Mouse (Mus musculus) macrophage (primary cell): ENCODE data around the gene Perp. TPM values are rescaled to one million over a fixed set of nuclear protein-coding genes. Genes with fewer than 3 reads are reported as not detected.

Experiments used
- H3K27ac ChIP-seq: fragments of 350-480 bp; formaldehyde crosslinking; 2 replicates; pipeline ENCODE4 v1.9.0; 2021
- H3K36me3 ChIP-seq: fragments of 350-480 bp; formaldehyde crosslinking; 2 replicates; pipeline ENCODE4 v1.9.0; 2021; ENCODE audit errors: inconsistent target
- H3K4me3 ChIP-seq: fragments of 350-480 bp; formaldehyde crosslinking; 2 replicates; pipeline ENCODE4 v1.9.0; 2021; ENCODE audit errors: inconsistent target
- H3K79me2 ChIP-seq: fragments of 350-480 bp; formaldehyde crosslinking; 2 replicates; pipeline ENCODE4 v1.9.0; 2021; ENCODE audit errors: inconsistent target
- WGBS: methylation state at CpG from one replicate; pipeline ENCODE4 v1.1.7; 2026; ENCODE audit warnings: inconsistent platforms; ENCODE audit not compliant: missing documents; 5-methylcytosine and 5-hydroxymethylcytosine counted together
- polyA plus RNA-seq: library from polyadenylated mRNA; stranded (reverse); fragments of 250-400 nt; gene quantifications from 3 replicates; pipeline ENCODE4 v1.2.4, GENCODE M21; 2018; ENCODE audit warnings: inconsistent platforms
- total RNA-seq, 78 experiments: library from RNA; depleted of rRNA; stranded (reverse); fragments of 250-400 nt; gene quantifications; 1 replicate in 9 of 78; 2 replicates in 24 of 78; 3 replicates in 43 of 78; 4 replicates in 2 of 78; pipeline ENCODE4 v1.2.4; 2018; ENCODE audit warnings: inconsistent platforms in 56 of 78

Perp gene
- total RNA-seq (2018; cell fraction: chromatin; rRNA removed): 1 to 10 TPM in 1 of 26 experiments, not detected in 25; 1.4 TPM
- under 1 TPM in 5 of 26 experiments, not detected in 21; 0.05 to 0.15 (median 0.07) TPM for total RNA-seq (2018; cell fraction: cytosol; rRNA removed)
- not detected for total RNA-seq (2018; cell fraction: nucleus; rRNA removed)
- polyA plus RNA-seq: not detected in 3 replicates

DNA sequence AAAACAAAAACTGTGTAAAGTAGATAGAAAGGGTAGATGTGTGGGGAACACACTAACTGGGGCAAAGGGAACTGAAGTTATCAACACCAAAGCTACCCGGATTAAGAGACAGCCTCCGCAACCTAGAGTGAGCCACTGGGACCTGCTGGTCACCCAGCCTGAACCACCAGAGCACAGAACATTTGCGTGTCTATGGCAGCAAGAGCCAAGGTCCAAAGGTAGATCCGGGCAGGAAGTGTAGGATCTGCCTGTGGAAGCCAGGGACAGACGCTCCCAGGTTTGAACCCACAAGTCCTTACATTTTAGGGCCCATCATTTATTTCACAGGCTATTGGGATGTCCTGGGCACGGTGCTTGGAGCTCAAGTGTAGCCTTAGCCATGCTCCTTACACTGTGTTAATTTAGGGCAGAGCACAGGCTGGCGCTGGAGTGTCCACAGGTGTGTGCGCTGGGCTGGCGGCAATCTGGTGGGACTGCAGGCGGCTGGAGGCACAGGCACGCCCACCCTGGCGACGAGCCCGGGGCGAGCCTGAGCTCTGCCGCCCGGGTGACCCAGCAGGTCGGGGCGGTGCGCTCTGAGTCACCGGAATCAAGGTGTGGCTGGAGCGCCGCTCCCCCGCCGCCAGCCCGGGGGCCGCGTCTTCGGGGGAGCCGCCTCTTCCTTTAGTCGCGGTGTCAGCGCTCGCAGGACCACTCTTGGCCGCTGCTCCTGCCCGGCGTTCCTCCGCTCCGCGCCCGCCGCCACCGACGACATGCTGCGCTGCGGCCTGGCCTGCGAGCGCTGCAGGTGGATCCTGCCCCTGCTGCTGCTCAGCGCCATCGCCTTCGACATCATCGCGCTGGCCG is at the start of gene Perp:
Gene Perp, plus strand, starts transcription at position 580 of the 846 bp plus-strand sequence.
- Histone ChIP-seq H3K27ac (no peak within 1 kb of the TSS), H3K36me3 (no peaks in the 10 kb centered on the region), H3K4me3 (no peak within 1 kb of the TSS), H3K79me2 (no peaks in the 10 kb centered on the region)
- 9% methylated on average over 54 of the region's 54 CpGs for WGBS

DNA sequence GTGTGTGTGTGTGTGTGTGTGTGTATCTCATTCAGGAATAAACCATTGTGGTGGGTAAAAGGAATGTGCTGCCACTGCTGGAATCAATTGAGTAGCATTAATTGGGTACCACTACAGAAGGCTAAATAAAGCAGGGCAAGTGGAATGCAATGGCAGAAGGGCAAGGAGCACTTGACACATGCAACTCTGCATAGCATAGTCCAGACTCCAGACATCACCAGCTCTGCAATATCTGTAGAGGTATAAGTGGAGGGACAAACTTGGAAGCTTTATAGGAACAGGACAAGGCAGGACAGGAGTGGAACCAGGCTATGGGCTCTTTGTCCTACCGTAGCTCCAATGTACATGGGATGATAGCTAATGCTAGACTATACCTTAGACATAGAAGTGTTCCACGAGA is 33.1 kb upstream of the Perp start:
- Histone ChIP-seq H3K27ac (no peak overlapping the region), H3K4me3 (no peak overlapping the region), H3K79me2 (no peaks in the 10 kb centered on the region), H3K36me3 (no peaks in the 10 kb centered on the region)
- 92% methylated on average over 2 of the region's 2 CpGs for WGBS

GRCm38 (mm10) chr10:18816560-18816959 is 28.3 kb upstream of the Perp start:
- WGBS: 91% methylated on average over 5 of the region's 5 CpGs
- Histone ChIP-seq H3K4me3 (no peak overlapping the region), H3K27ac (no peak overlapping the region), H3K36me3 (no peaks in the 10 kb centered on the region), H3K79me2 (no peaks in the 10 kb centered on the region)

DNA sequence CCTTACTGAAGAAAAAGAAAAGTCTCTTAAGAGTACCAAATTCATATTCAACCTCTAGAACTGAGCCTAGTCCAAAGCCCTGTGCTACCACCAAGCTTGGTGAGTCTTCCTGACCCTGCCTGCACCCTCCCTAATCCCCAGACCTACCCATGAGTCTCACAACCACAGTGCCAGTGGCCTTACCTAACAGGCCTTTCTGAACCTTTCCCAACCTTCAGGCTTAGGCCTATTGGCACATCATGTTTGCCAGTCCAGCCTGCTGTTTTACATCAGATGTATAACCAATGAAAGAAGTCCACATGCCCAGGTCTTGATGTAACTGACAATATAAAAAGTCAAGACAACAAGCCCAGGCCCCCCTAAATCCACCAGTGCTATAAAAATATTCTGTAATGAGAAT is 19.7 kb upstream of the Perp start:
- Histone ChIP-seq H3K79me2 (no peaks in the 10 kb centered on the region), H3K4me3 (no peak overlapping the region), H3K36me3 (no peaks in the 10 kb centered on the region)

GRCm38 (mm10) chr10:18826107-18826506 is 18.7 kb upstream of the Perp start:
- Histone ChIP-seq H3K79me2 (no peaks in the 10 kb centered on the region), H3K27ac (no peak overlapping the region), H3K36me3 (no peaks in the 10 kb centered on the region), H3K4me3 (no peak overlapping the region)
- WGBS: 44% methylated on average over 2 of the region's 2 CpGs

More for the DNA sequence above, 19.7 kb upstream of the Perp start:
- no peak overlapping the region for H3K27ac ChIP-seq

- WGBS: 50% methylated on average over 2 of the region's 2 CpGs
- Histone ChIP-seq H3K79me2 (no peaks in the 10 kb centered on the region), H3K27ac (no peak overlapping the region), H3K4me3 (no peak overlapping the region), H3K36me3 (no peaks in the 10 kb centered on the region)
These were observed 16.9 kb upstream of the Perp start for GRCm38 (mm10) chr10:18827936-18828335.

DNA sequence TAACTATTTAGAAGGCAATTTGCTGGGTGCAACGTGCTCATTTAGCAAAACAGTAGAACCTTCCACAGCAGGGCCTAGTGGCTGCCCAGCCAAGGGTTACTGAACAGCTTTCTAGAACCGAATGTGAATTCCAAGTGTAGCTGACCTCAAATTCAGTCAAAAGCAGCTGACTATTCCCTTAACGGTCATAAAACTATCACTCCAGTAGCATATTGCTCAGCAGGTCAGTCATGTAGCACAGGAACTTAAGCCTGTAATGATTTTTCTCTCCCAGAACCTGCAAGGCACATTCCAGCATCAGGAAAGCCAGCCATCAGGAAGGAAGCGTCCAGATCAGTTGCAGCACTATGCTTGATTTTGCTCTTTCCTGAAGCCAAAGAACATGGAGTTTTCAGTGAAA is 14.5 kb upstream of the Perp start:
- 91% methylated on average over 4 of the region's 4 CpGs for WGBS
- Histone ChIP-seq H3K36me3 (no peaks in the 10 kb centered on the region), H3K27ac (no peak overlapping the region), H3K79me2 (no peaks in the 10 kb centered on the region), H3K4me3 (no peak overlapping the region)

DNA sequence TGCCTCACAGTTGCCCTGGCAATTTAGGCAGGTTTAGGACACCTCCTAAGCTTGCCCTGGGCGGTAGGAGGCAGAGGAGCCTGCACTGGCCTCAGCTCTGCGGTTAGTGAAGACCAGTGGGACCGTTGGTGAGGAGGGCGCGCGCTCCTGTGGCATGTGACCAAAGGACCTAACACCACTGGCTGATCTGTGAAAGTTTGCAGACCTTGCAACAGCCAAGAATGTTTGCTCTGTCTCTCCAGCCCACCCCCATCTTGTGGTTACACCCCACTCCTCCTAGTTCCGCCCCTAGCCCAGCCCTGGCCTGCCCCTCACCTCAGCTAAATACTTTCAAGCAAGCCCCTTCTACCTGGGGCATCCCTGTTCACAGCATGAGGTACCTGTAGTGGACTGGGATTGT is 13.0 kb upstream of the Perp start:
- no peak overlapping the region for H3K27ac ChIP-seq
- H3K79me2 ChIP-seq: no peaks in the 10 kb centered on the region
- WGBS: 53% methylated on average over 7 of the region's 7 CpGs
- no peaks in the 10 kb centered on the region for H3K36me3 ChIP-seq
- H3K4me3 ChIP-seq: no peak overlapping the region

- Histone ChIP-seq H3K36me3 (no peaks in the 10 kb centered on the region), H3K27ac (no peak overlapping the region), H3K79me2 (no peaks in the 10 kb centered on the region), H3K4me3 (no peak overlapping the region)
- 77% methylated on average over 2 of the region's 2 CpGs for WGBS
These were observed 10.4 kb upstream of the Perp start for GRCm38 (mm10) chr10:18834389-18834788.

GRCm38 (mm10) chr10:18835684-18836479 is 8.9 kb upstream of the Perp start:
- no peak overlapping the region for H3K27ac ChIP-seq
- no peaks in the 10 kb centered on the region for H3K36me3 ChIP-seq
- no peaks in the 10 kb centered on the region for H3K79me2 ChIP-seq
- WGBS: 71% methylated on average over 4 of the region's 6 CpGs
- H3K4me3 ChIP-seq: no peak overlapping the region

GRCm38 (mm10) chr10:18839530-18839929 is 5.3 kb upstream of the Perp start:
- Histone ChIP-seq H3K4me3 (no peak overlapping the region), H3K36me3 (no peaks in the 10 kb centered on the region), H3K79me2 (no peaks in the 10 kb centered on the region), H3K27ac (no peak overlapping the region)
- 83% methylated on average over 4 of the region's 4 CpGs for WGBS

GRCm38 (mm10) chr10:18840736-18841135 is 4.1 kb upstream of the Perp start:
- H3K36me3 ChIP-seq: no peaks in the 10 kb centered on the region
- 75% methylated on average over 4 of the region's 4 CpGs for WGBS
- H3K4me3 ChIP-seq: no peak overlapping the region
- no peaks in the 10 kb centered on the region for H3K79me2 ChIP-seq
- H3K27ac ChIP-seq: no peak overlapping the region

DNA sequence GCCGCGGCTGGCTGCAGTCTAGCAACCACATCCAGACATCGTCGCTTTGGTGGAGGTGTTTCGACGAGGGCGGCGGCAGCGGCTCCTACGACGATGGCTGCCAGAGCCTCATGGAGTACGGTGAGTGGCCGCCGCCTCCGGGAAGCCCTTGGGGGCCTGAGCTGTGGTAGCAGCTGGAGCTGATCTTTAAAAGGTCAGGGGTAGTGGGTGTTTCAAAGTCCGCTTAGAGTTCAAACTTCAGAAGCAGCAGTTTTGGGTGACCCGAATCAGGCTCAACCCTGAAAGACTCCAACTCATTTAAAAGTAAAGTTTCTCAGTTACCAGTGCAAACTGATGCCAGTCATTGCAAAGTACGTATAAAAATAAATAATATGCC is 455 bp downstream of the Perp start:
- Histone ChIP-seq H3K4me3 (no peak overlapping the region), H3K79me2 (no peaks in the 10 kb centered on the region), H3K27ac (no peak overlapping the region), H3K36me3 (no peaks in the 10 kb centered on the region)
- 18% methylated on average over 18 of the region's 18 CpGs for WGBS

DNA sequence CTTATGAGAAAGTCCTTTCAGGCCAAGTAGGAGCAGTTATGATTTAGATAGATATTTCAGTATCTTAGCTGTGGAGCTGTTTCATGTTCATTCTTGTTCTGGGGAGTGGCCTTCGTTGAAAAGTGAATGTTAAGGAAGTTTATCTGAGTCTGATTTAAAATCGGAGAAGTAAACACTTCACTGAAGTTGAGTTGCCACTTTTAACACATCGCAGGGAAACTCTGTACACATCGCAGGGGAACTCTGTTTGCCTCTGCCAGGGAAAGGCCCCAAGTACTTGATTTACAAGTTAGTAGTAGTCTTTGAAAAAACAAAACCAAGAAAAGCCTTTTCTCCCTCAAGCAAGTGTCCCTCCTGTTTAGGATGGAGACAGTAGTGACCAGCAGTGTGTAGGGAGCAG is 891 bp downstream of the Perp start:
- no peak overlapping the region for H3K4me3 ChIP-seq
- H3K27ac ChIP-seq: no peak overlapping the region
- H3K36me3 ChIP-seq: no peaks in the 10 kb centered on the region
- 57% methylated on average over 4 of the region's 4 CpGs for WGBS
- no peaks in the 10 kb centered on the region for H3K79me2 ChIP-seq
